Mouse (Mus musculus) activated CD4-positive, CD25-positive, alpha-beta regulatory T cell, adult 4 months (primary cell): ENCODE data around the gene Ddi2. TPM values are rescaled to one million over a fixed set of nuclear protein-coding genes. Genes with fewer than 3 reads are reported as not detected.

Experiments
- ATAC-seq: one replicate; pipeline ENCODE4 v1.8.0; 2017
- polyA plus RNA-seq, 2 experiments: library from polyadenylated mRNA; unstranded; fragments of 100-300 nt; shearing (Covaris generic); gene quantifications; one replicate each; pipeline ENCODE4 v1.2.1; 2017

Gene Ddi2
- polyA plus RNA-seq, 2 experiments from 2014 or later = 14.1 to 15.6 TPM

DNA sequence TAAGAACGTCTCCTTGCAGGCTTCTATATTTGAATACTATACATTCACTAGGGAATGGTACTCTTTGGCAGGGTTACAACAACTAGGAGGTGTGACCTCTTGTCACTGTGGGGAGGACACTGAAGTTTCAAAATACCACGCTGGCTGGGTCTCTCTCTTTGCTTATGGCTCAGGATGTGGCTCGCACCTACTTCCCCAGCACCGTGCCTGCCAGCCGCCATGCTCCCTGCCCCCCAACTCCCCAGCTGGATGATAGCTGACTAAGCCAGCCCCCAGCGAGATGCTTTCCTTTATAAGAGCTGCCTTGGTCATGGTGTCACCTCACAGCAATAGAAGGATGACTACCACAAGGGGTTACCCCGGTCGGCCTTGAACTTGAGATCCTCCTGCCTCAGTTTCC, 70.2 kb downstream of the Ddi2 start:
- ATAC-seq = no peak

DNA sequence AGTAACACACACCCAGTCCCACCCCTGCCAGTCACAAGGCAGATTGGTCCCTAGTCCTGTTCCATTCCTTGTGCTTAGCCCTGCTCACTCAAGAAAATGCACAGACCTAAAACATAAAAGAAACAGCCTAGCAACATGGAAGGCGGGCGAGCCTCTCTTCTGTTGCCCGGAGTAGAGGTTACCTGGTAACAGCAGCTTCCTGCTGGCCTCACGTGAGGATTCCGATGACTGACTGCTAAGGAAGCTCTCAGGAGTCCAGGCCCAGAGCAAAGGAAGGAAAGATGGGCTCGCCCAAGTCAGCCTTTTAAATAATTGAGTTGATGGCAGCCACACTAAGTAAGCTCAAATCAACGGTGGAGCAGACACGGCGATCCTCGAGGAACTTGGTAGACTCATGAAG, 71.3 kb downstream of the Ddi2 start:
- ATAC-seq = no peak

- ATAC-seq = no peak
These were observed 71.9 kb downstream of the Ddi2 start for GRCm38 (mm10) chr4:141651286-141651685.

DNA sequence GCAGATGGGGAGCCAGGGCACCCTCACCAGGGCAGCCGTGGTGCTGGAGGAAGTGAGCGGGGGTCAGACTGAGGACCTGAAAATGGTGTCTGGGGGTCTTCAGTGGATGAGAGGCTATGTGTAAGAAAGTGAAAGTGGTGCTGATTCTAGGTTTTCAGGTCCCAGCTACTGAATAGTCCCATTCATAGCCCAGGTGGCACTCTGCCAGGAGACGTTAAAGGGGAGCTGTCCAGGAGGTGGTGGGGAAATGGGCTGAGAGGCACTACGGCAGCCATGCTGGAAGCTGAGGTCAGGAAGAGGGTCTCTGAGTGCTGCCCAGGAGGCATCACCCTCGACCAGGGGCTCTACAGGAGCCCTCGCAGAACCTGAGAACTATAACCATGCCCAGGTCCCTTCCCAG, 74.0 kb downstream of the Ddi2 start:
- ATAC-seq = no peak

DNA sequence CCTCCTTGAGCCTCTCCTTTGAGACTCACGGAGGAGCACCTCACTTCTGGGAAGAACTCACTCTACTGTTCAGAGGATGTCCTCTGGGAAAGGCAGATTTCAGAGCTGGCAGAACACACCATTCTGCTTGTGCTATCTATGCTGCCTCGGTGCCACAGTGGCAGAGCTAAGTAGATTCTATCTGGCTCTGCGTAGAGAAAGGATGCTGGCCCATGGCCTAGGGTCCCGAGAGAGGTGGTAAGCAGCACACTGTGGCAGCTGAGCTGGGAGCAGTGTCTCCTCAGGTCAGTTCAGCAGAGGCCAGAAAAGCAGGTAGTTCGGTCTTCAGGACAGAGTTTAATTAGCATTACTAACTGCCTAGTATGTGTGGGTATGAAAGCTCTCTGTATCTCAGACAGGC, 75.0 kb downstream of the Ddi2 start:
- ATAC-seq = no peak

GRCm38 (mm10) chr4:141647187-141647586, 76.0 kb downstream of the Ddi2 start:
- ATAC-seq = no peak

DNA sequence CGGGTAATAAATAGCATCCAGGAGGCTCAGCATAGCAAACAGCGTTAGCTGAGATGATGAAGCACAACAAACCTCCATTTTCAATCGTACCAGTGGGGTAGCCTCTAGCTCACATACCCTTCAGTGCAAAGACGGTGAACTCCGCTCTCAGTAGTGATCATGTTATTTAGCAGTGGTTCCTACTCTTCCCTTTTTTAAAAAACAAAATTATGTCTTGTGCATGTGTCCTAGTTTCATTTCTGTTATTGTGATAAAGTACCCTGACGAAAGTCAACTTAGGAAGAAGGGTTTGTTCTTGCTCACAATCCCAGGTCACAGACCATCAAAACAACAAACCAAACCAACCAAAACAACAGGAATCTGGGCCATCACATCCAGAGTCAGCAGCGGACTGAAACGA, 77.2 kb downstream of the Ddi2 start:
- ATAC-seq = no peak

DNA sequence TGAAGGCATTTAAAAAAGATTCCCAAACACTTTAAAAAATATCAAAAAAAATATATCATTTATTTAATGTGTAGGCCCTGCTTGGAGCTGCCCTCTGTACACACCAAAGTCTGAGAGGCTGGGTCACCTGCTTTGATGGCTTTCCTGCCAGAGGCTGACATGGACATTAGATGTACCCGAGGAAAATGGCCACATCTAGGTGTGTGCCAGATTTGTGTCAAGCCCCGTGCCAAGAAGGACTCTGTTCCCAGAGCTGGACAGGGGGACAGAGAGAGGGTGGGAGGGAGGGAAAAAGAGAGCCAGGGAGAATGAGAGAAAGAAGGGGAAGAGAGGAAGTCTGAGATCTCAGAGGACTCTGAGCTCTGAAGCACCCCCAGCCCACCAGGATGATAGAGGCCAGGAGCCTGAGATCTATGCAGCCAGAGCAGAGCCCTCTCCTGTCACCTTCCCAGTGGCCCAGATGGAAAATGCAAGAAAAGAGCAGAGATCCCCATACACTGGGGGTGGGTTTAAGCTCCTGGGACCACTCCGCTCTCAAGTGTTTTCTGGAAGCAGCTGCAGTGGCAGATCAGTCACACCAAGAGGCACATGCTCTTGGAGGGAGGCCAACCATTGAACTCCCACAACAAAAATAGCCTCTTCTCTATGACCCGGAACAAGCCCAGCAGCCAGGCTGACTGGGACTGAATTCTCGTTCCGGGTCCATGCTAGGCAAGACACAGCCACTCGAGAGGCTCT, 79.9 kb downstream of the Ddi2 start:
- no peak for ATAC-seq

DNA sequence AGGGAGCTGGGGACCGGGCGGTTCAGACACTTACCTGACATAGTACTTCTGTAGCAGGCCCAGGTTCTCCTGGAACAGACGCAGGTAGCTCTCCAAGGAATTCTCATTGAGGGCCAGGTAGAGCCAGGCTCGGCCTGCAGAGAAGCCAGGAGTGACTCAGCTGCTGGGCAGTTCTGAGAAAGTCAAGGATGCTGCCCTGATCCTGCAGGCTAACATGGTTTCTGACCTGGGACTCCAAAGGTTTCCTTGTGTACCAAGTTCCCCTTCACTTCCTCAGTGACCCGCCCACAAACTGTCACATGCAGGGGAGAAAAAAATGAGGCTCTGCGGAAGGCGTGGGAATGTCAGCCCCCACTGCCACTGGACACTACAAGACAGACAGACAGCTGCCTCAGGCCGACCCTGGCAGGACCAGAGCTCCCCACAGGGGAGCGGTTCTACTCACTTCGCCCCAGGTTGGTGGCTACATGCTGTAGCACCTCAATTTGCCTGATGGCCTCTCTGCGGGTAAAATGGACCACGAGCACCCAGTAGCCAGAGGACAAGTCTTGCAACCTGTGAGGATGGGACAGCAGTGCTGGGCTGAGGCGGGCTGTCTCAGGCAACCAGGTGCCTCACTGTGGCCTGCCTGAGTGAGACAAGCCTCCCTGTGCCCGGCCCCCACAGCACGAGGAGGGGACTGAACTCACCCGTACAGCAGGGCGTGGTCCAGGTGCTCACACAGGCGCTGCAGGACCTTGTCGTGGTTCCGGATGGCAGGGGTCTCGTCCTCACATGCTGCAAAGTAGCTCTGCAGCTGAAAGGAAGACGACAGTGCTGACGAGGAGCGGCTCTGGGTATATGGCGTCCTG, 81.0 kb downstream of the Ddi2 start:
- ATAC-seq = no peak

DNA sequence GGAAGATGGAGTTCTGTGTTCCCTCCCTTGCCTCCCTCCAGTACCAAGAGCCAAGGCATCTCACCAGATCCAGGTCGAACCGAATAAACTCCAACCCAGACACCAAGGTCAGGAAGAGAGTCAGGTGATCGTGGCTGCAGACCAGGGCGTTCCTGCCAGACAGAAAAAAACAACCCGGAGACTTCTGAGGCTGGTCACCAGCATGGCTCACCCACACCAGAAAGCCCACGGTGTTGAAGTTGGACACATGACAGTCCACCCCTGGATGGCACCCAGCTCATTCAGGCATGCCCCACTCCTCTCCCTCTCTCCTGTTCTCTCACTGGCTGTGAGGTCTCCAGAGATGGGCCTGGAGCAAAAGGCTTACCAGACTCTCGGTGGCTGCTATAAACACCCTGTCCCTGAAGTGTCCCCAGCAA, 81.9 kb downstream of the Ddi2 start:
- no peak for ATAC-seq

- no peak for ATAC-seq
These were observed 83.7 kb downstream of the Ddi2 start for GRCm38 (mm10) chr4:141639474-141639873.

DNA sequence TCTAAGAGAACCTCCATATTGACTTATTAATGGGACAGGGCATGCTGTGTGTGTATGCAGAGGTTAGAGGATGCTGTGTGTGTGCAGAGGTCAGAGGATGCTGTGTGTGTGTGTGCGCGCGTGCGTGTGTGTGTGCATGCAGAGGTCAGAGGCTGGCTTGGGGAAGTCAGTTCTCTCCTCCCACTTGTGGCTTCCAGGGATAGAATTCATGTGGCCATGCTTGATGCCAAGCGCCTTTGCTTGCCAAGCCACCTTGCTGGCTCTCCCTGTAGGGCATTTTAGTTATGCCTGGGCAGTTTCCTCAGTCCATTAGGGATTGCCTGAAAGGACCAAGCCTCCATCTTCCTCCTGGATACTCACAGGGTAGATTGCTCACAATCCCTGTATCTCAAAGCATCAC, 86.5 kb downstream of the Ddi2 start:
- no peak for ATAC-seq

DNA sequence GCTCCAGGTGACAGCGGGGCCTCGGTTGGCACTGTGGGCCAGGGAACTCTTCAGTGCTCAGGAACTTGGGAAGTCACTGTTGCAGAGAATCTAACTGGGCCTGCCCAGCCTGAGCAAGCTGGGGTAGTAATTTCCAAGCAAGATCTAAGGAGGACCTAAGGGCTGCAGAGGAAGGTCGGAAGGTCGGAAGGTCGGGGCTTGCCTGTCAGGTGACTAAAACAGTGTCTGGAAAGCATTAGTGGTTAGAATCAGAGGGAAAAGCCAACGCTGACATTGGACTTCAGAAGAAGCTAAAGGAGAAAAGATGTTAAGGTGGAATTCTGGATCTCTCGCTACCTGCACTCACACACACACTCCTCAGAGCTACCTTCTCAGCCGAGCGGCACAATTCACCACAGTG, 87.2 kb downstream of the Ddi2 start:
- no peak for ATAC-seq

GRCm38 (mm10) chr4:141632111-141632873, 90.9 kb downstream of the Ddi2 start:
- ATAC-seq = no peak

DNA sequence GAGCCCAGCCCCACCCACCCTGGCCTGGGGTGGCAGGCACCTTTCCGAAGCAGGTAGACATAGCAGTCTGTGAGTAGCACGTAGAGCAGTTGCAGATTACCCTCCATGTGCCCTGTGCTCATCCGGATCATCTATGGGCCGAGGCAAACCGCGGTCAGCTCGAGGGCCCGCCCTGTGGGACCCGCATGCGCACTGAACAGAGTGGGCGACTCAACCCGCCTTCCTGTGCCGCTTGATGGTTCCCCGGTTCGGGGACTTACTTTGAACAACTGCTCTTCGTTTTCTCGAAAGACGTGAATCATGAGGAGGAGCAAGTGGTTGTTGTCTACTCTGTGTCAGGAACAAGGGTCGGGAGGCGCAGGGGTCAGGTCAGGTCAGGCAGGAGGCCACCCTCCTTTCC, 92.0 kb downstream of the Ddi2 start:
- ATAC-seq = no peak

DNA sequence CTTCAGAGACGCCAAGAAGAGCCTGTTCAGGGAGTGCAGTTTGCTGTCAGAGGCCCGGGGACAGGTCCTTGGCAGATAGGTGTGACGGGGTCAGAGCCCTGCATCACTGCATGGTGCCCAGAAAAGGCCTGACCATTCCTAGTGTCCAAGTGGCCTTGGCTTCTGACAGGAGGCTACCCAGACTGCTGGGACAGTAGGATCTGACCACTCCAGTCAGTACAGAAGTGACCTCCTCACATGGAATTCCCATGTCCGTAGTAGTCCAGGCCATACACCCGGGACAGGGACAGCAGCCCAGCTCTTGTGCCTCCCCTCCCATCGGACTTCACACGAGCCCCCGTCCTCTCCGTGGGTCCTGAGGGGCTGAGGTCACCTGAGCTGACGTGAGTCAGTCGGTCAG, 93.2 kb downstream of the Ddi2 start:
- no peak for ATAC-seq

- ATAC-seq = no peak
These were observed 94.6 kb downstream of the Ddi2 start for GRCm38 (mm10) chr4:141628661-141629060.

Other genes starting within 250 kb of the Ddi2 start
- 10 to 100 TPM in 1 of 2 experiments, 1 to 10 TPM in 1; 9.3 to 15.9 TPM for gene Spen, start 184.8 kb downstream of the Ddi2 start, polyA plus RNA-seq
- gene Fblim1, start 117.3 kb downstream of the Ddi2 start, polyA plus RNA-seq = under 1 TPM in 1 of 2 experiments, not detected in 1; 0.29 TPM
- under 1 TPM in 1 of 2 experiments, not detected in 1; 0.19 TPM for gene Tmem82, start 104.8 kb downstream of the Ddi2 start, polyA plus RNA-seq
- gene Slc25a34, start 99.6 kb downstream of the Ddi2 start, polyA plus RNA-seq = not detected
- gene Plekhm2, start 58.5 kb downstream of the Ddi2 start, polyA plus RNA-seq = 1 to 10 TPM; 3.3 to 3.4 TPM
- not detected for gene Rsc1a1, start 37.8 kb downstream of the Ddi2 start, polyA plus RNA-seq
- not detected for gene Agmat, start 23.3 kb upstream of the Ddi2 start, polyA plus RNA-seq
- 1 to 10 TPM; 5.1 to 5.4 TPM for gene Dnajc16, start 67.5 kb upstream of the Ddi2 start, polyA plus RNA-seq
- gene Casp9, start 70.2 kb upstream of the Ddi2 start, polyA plus RNA-seq = 1 to 10 TPM; 6.9 to 7.4 TPM
- gene Cela2a, start 102.7 kb upstream of the Ddi2 start, polyA plus RNA-seq = 1 to 10 TPM in 1 of 2 experiments, not detected in 1; 1.0 TPM
- gene Ctrc, start 122.9 kb upstream of the Ddi2 start, polyA plus RNA-seq = not detected
- gene Efhd2, start 151.5 kb upstream of the Ddi2 start, polyA plus RNA-seq = 10 to 100 TPM; 23.5 to 26.9 TPM